In the genomic region with DNA sequence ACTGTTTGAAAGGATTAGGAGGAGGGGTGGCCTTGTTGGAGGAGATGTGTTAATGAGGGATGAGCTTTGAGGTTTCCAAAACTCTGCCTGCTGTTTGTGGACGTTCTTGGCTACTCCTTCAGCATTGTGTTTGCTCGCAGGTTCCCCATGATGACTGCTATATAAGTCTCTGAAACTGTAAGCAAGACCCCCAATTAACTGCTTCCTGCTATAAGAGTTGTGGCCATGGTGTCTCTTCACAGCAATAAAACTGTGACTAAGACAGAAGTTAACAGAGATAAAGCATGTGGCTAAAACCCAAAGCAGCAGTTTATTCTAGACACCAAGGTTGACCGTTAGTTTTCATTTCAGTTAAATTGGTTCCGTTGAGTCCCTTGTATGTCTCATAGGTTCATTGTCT, we compare ENCODE assay signal across 9 mouse cellular contexts. TPM values are rescaled to one million over a fixed set of nuclear protein-coding genes. Genes with fewer than 3 reads are reported as not detected.
A peak's percentile ranks its signal among the peaks of the same experiment; 100 is the strongest.
DNase-seq lines count a peak whose midpoint lies in the region; ATAC-seq and TF ChIP-seq lines count a peak whose summit lies in the region.
"Had no signal": no experiment of that assay in that cellular context is flagged by ENCODE, and none has a peak within 500 bp of the region (broad histone marks: within the 10 kb centered on the region; RNA-seq: fewer than 3 reads in every experiment).

No protein-coding gene starts in this region.

- no peaks in the 10 kb centered on the region for H3K27me3 ChIP-seq in kidney, embryonic 14.5 days (ENCODE audit: control insufficient read depth, insufficient read depth, low read length)
- no peaks in the 10 kb centered on the region for H3K27me3 ChIP-seq in kidney, adult 2 months (replicated peaks; ENCODE audit: control insufficient read depth, insufficient read depth, low read length)
- no peaks in the 10 kb centered on the region for H3K27me3 ChIP-seq in intestine, embryonic 15.5 days (replicated peaks)
- H3K27me3 ChIP-seq in neural tube, embryonic 12.5 days (replicated peaks): no peaks in the 10 kb centered on the region

- no peak for ATAC-seq in kidney, embryonic 14.5 days (ENCODE audit: low FRiP score, low TSS enrichment)
- ATAC-seq in intestine, embryonic 15.5 days: no peak
- no peak for ATAC-seq in neural tube, embryonic 12.5 days (ENCODE audit: low FRiP score, low read depth)

- WGBS in kidney, embryonic 14.5 days: 13% methylated on average over 4 of the region's 4 CpGs
- 17% methylated on average over 4 of the region's 4 CpGs for WGBS in kidney, adult 2 months
- 18% methylated on average over 4 of the region's 4 CpGs for WGBS in intestine, embryonic 15.5 days
- WGBS in neural tube, embryonic 12.5 days: 13% methylated on average over 4 of the region's 4 CpGs

- peak overlapping the region; percentile 89 for H3K4me3 ChIP-seq in kidney, embryonic 14.5 days (ENCODE audit: low read length)
- H3K4me3 ChIP-seq in kidney, adult 2 months (ENCODE audit: insufficient read depth, low read depth, low read length): no peak overlapping the region
- peak overlapping the region; percentile 63 for H3K4me3 ChIP-seq in intestine, embryonic 15.5 days (replicated peaks)
- peak overlapping the region; percentile 72 for H3K4me3 ChIP-seq in neural tube, embryonic 12.5 days

- TF ChIP-seq POLR2A in kidney, adult 2 months (IDR thresholded peaks at IDR 0.05; ENCODE audit: low read depth, low read length): no peak

- H3K27ac ChIP-seq in kidney, embryonic 14.5 days (ENCODE audit: low read depth, low read length): no peak overlapping the region; the same call in 1 of the 2 replicates
- H3K27ac ChIP-seq in kidney, adult 2 months (ENCODE audit: insufficient read depth, low read depth, low read length): no peak overlapping the region
- no peak overlapping the region for H3K27ac ChIP-seq in intestine, embryonic 15.5 days
- H3K27ac ChIP-seq in neural tube, embryonic 12.5 days: no peak overlapping the region

- H3K9ac ChIP-seq in kidney, embryonic 14.5 days (ENCODE audit: low read depth, low read length): peak overlapping the region; percentile 69
- peak overlapping the region; percentile 53 for H3K9ac ChIP-seq in intestine, embryonic 15.5 days
- H3K9ac ChIP-seq in neural tube, embryonic 12.5 days: peak overlapping the region; percentile 57

- DNase-seq in kidney, adult 2 months: no peak
- peak; percentile 22 for DNase-seq in embryo, embryonic 11 days
- DNase-seq in right cerebral cortex, postnatal 25 days: no peak
- no peak for DNase-seq in adrenal gland, adult 18-20 months (ENCODE audit: low spot score in 2 of 2)
- DNase-seq in left cerebral cortex, postnatal 25 days (ENCODE audit: low spot score in 2 of 2): no peak
- DNase-seq: left cerebral cortex, postnatal 4 days had no signal

- peaks cover 4% of the 10 kb centered on the region; the same call in 1 of the 2 replicates for H3K4me1 ChIP-seq in kidney, embryonic 14.5 days (ENCODE audit: control insufficient read depth, insufficient read depth, low read length)
- H3K4me1 ChIP-seq in kidney, adult 2 months (ENCODE audit: control insufficient read depth, insufficient read depth, low read length): no peaks in the 10 kb centered on the region
- no peaks in the 10 kb centered on the region for H3K4me1 ChIP-seq in intestine, embryonic 15.5 days (replicated peaks)
- peaks cover 10% of the 10 kb centered on the region for H3K4me1 ChIP-seq in neural tube, embryonic 12.5 days

- no peaks in the 10 kb centered on the region for H3K36me3 ChIP-seq in kidney, embryonic 14.5 days (ENCODE audit: control insufficient read depth, insufficient read depth, low read length)
- no peaks in the 10 kb centered on the region for H3K36me3 ChIP-seq in kidney, adult 2 months (ENCODE audit: control insufficient read depth, insufficient read depth, low read length)
- 0 out of 2 replicates have a peak, but pooled peaks cover 2% of the 10 kb centered on the region for H3K36me3 ChIP-seq in intestine, embryonic 15.5 days
- no peaks in the 10 kb centered on the region for H3K36me3 ChIP-seq in neural tube, embryonic 12.5 days

- no peaks in the 10 kb centered on the region for H3K9me3 ChIP-seq in kidney, embryonic 14.5 days (ENCODE audit: control insufficient read depth, low read length)
- H3K9me3 ChIP-seq in intestine, embryonic 15.5 days: no peaks in the 10 kb centered on the region
- H3K9me3 ChIP-seq in neural tube, embryonic 12.5 days: no peaks in the 10 kb centered on the region

- peak overlapping the region; percentile 57 for H3K4me2 ChIP-seq in kidney, embryonic 14.5 days (replicated peaks; ENCODE audit: low read depth, low read length)
- peak overlapping the region; percentile 64 for H3K4me2 ChIP-seq in intestine, embryonic 15.5 days (replicated peaks)
- peak overlapping the region; percentile 75 for H3K4me2 ChIP-seq in neural tube, embryonic 12.5 days (replicated peaks)

- intact Hi-C loops in left cerebral cortex, postnatal 25 days (cut with DNase I): loop anchor here (5.0 kb wide), 2 partner anchors 64 to 109 kb away; a partner anchor contains a TSS

- TF ChIP-seq CTCF in kidney, adult 2 months (conservative IDR thresholded peaks at IDR 0.05; ENCODE audit: insufficient read depth, insufficient read length, low read depth, low read length): no peak

RNA-seq across cellular contexts. Expression of a gene that starts 0.9 kb away (rescaled TPM):
- polyA plus RNA-seq in kidney, embryonic 14.5 days (2014; fragmentation: Nextera tagmentation; extraction: Ambion mirVana): 48.3 and 49.1 TPM in 2 replicates
- polyA plus RNA-seq in kidney, adult 2 months (2012; rRNA removed): 0.03 and 0.05 TPM in 2 replicates
- polyA plus RNA-seq in intestine, embryonic 15.5 days (2015; fragmentation: Nextera tagmentation; extraction: Ambion mirVana): 41.9 and 53.7 TPM in 2 replicates
- polyA plus RNA-seq in neural tube, embryonic 12.5 days (2016; fragmentation: Nextera tagmentation; extraction: Ambion mirVana): 37.6 and 38.1 TPM in 2 replicates
- under 1 TPM; 0.33 to 0.45 TPM for total RNA-seq in adrenal gland, adult 18-20 months (2021)
- total RNA-seq in left cerebral cortex, postnatal 25 days (2021): under 1 TPM; 0.23 to 0.43 TPM

RNA-seq across cellular contexts. Expression of a gene that starts 13.3 kb away (rescaled TPM):
- 5.8 and 6.0 TPM in 2 replicates for polyA plus RNA-seq in kidney, embryonic 14.5 days (2014; fragmentation: Nextera tagmentation; extraction: Ambion mirVana)
- 3.6 and 4.0 TPM in 2 replicates for polyA plus RNA-seq in kidney, adult 2 months (2012; rRNA removed)
- polyA plus RNA-seq in intestine, embryonic 15.5 days (2015; fragmentation: Nextera tagmentation; extraction: Ambion mirVana): 4.8 and 4.9 TPM in 2 replicates
- polyA plus RNA-seq in neural tube, embryonic 12.5 days (2016; fragmentation: Nextera tagmentation; extraction: Ambion mirVana): 6.6 TPM in 2 replicates
- 1 to 10 TPM; 4.4 to 5.9 TPM for total RNA-seq in adrenal gland, adult 18-20 months (2021)
- 1 to 10 TPM; 7.6 to 7.7 TPM for total RNA-seq in left cerebral cortex, postnatal 25 days (2021)

RNA-seq across cellular contexts. Expression of a gene that starts 18.7 kb away (rescaled TPM):
- 19.9 and 22.0 TPM in 2 replicates for polyA plus RNA-seq in kidney, embryonic 14.5 days (2014; fragmentation: Nextera tagmentation; extraction: Ambion mirVana)
- polyA plus RNA-seq in kidney, adult 2 months (2012; rRNA removed): 9.5 and 11.9 TPM in 2 replicates
- polyA plus RNA-seq in intestine, embryonic 15.5 days (2015; fragmentation: Nextera tagmentation; extraction: Ambion mirVana): 30.4 and 30.6 TPM in 2 replicates
- 28.0 and 28.8 TPM in 2 replicates for polyA plus RNA-seq in neural tube, embryonic 12.5 days (2016; fragmentation: Nextera tagmentation; extraction: Ambion mirVana)
- total RNA-seq in adrenal gland, adult 18-20 months (2021): 10 to 100 TPM; 16.5 TPM
- 10 to 100 TPM; 50.5 to 51.0 TPM for total RNA-seq in left cerebral cortex, postnatal 25 days (2021)

Comparison
In these comparisons a context has a peak if more than half of its experiments do, and no peak if none do; other contexts are left out.
1. RNA of a gene that starts 0.9 kb away (polyA plus RNA-seq): 41.9 to 53.7 TPM in intestine, embryonic 15.5 days, 48.3 to 49.1 TPM in kidney, embryonic 14.5 days and 37.6 to 38.1 TPM in neural tube, embryonic 12.5 days; 0.03 to 0.05 TPM in kidney, adult 2 months; every median in the first group is over 10 times any median in the second.
2. Peak in every context shown above with its lines, with median percentiles within 50 percentile points of each other: H3K4me2 ChIP-seq and H3K9ac ChIP-seq.